Mouse (Mus musculus): ENCODE results near the gene Tmem232. TPM values are rescaled to one million over a fixed set of nuclear protein-coding genes. Genes with fewer than 3 reads are reported as not detected.
A peak's percentile ranks its signal among the peaks of the same experiment; 100 is the strongest.
"Not testable (repeated sequence)": the region's sequence is repeated elsewhere in the genome, so short reads cannot be mapped to it uniquely, and the experiment has no call there.

Gene Tmem232
- 1 to 10 TPM in 1 of 2 experiments, under 1 TPM in 1; 0.89 to 1.7 TPM for total RNA-seq (2021)
- long read RNA-seq, partial matches to known transcripts, result 0 of 1 reads
- long read RNA-seq, other reads (novel, unspliced or antisense), result 1 of 1 reads

DNA sequence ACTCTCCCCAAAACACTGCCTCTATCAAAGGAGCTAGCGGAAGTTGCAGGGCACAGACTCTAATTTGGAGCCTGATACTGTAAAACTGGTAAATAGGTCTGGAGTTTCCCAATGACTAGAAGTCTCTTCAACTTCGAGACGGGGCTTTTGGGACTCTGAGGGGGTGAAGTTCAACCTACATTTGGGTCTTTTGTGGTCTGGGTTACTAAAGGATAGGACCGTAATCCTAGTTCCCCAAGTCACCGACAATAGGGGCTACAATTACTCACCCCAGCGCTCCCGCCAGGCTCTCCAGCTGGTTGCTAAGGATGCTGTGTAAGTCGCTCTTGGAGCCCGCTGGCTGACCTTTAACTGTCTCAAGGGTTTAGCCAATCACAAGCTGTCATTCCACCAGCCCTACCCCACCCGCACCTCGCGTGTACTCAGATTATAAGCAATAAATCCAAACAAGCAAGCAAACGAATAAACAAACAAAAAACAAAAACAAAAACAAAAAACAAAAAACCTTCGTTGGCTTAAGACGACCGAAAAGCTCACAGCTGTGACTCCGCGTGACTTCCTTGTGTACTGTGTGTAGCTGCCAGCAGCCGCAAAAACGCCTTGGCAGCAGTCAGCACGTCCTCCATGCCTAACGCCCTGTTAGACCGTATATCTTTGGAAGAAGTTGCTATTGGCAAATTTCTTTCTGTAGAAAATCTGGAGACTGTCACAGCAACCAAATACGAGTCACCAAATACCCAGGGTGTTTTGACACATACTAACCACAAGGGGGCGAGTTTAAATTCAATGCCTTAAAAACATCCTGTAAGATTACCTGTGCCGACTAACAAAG, at the start of gene Tmem232:
TSS of gene Tmem232 (minus strand) at position 342 of the 832 bp plus-strand sequence.
- DNase-seq (ENCODE audit: low spot score in 2 of 2), result peak in 1 of 2 experiments; percentile 29

DNA sequence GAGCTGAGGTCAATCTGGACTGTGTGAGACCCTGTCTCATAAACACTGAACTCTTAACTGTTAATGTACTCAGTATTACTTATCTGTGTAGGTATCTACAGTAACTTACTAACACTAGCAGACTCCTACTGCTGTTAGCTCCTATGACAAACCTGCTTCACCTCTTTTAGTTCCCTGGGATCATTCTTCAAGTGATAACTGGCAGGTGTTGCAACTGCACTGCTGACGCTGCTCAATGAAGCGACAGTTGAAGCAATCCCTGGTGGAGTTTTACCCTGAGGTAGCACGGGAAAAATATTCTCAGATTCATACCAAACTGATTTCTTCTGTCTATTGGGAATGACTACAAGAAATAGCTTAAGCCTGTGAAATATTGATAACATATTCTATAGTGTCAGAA, 46.3 kb upstream of the Tmem232 start:
- no peak for DNase-seq (ENCODE audit: low spot score in 2 of 2)

DNA sequence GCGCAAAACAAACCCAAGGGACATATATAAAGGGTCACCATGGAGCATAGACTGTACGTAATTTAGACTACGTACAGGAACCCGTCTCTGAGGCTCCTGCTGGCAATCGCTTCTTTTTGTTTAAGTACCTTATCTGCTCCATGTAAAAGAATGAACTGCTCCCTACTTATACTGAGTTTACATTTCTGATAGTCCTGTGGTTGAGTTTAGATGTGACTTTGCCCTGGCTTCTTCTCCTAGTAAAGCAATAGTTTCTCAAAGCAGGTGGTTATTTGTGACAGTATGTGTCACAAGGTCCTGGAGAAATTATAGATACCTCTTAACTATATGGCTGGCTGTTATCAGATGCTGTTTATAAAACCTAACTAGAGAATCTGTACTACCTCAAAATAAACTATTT, 40.9 kb upstream of the Tmem232 start:
- DNase-seq (ENCODE audit: low spot score in 2 of 2), result no peak

DNA sequence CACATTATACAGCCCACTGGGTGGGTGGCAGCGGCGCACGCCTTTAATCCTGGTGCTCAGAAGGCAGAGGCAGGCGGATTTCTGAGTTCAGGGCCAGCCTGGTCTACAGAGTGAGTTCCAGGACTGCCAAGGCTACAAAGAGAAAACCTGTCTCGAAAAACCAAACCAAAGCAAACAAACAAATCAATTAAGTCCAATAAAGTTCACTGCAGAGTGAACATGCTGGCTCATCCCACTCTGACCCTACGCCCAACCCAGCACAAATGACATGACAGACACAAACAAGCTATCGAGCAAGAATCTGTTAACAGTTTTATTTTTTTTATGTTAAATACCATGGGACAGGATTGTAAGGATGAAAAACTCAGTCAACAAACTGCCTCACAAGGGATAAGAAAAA, 39.2 kb upstream of the Tmem232 start:
- no peak for DNase-seq (ENCODE audit: low spot score in 2 of 2)

DNA sequence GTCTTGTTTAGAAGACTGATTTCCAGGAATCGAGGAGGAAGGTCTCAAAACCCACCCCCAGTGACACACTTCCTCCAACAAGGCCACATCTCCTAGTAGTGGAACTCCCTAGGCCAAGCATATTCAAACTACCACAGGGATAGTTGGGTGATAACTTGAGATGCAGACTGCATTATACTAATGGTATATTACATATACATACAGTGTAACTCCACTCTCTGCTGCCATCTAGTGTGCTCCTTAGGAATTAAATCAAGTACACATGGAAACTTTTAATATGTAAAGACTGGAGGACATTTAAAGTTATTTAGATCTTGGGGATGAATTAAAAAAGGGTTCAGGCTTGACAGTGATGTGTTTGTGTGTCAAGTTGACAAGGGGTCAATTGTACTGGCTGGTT, 34.8 kb upstream of the Tmem232 start:
- no peak for DNase-seq (ENCODE audit: low spot score in 2 of 2)

DNA sequence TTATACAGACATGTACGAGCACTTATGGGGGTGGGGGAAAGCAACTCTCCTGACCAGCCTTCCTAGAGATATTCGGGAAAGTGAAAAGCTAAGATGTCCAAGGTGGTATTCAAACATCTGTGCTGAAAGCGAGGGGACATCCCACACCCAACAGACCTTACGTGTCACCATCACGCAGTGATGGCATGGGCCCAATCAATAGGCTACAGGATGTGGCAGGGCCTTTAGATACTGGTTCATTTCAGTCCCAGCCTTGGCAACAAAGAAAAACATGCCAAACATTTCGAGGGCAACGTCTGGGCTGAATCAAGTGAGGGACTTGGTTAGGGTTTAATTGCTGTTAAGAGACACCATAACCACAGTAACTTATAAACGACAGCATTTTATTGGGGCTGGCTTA, 34.3 kb upstream of the Tmem232 start:
- no peak for DNase-seq (ENCODE audit: low spot score in 2 of 2)

DNA sequence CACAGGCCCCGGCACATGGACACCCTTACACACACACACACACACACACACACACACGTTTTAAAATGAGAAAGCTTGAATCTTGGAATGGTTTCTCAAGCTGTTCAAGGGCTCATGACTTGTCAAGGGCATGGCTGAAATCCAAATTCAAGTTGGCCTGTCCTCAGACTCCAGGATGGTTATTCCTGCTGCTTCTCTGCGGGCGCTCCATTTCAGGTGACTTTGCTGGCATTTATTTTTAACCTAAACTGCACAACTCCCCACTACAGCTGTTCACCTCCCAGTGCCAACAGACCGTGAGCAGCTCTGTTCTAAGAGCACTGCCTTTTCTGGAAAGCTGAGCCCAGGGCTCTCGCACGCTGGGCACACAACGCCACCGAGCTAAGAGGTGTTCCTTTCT, 31.3 kb upstream of the Tmem232 start:
- no peak for DNase-seq (ENCODE audit: low spot score in 2 of 2)

- no peak for DNase-seq (ENCODE audit: low spot score in 2 of 2)
Observed at GRCm38 (mm10) chr17:65571466-65571865, 30.9 kb upstream of the Tmem232 start.

DNA sequence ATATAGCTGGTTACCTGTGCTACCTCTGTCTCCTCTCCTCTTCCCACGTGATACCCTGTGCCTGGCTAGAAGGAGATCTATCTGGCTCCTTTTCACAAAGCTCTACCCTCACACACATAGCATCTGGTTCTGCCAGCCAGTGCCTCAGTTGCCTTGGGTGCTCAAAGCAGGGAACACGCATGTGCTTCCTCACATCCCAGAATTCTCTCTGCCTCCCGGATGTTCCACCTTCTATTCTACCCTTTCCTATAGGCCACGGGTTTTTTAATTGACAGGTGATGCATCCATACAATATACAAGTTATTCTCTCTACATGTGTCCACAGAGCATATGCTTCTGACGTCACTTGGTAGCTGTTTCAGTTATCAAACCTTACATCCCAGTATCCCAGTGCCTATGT, 23.6 kb upstream of the Tmem232 start:
- DNase-seq (ENCODE audit: low spot score in 2 of 2), result no peak

- no peak for DNase-seq (ENCODE audit: low spot score in 2 of 2)
Observed at GRCm38 (mm10) chr17:65563345-65563744, 22.8 kb upstream of the Tmem232 start.

DNA sequence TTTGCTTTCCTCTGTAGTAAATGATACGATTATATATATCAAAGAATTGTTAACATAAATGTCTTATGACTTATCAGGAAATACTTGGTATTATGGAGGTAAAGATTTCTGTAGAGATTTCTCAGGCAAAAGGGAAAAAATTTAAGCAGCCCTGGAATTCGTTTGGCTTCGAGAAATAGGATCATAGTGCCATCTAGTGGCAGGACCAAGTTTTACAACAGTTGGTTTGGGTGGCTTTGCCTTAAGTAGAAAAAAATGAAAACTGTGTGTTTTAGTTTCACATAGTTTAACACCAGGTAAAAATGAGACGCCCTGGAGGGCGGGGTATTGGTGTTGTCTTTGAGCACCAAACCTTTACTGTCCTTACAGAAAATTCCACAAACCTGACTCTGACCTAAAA, 22.2 kb upstream of the Tmem232 start:
- DNase-seq (ENCODE audit: low spot score in 2 of 2), result peak in 1 of 2 experiments; percentile 88

- peak in 1 of 2 experiments; percentile 69 for DNase-seq (ENCODE audit: low spot score in 2 of 2)
Observed at GRCm38 (mm10) chr17:65561361-65562015, 20.9 kb upstream of the Tmem232 start.

GRCm38 (mm10) chr17:65559273-65559672, 18.7 kb upstream of the Tmem232 start:
- DNase-seq (ENCODE audit: low spot score in 2 of 2), result no peak

- DNase-seq (ENCODE audit: low spot score in 2 of 2), result no peak
Observed at GRCm38 (mm10) chr17:65558788-65559187, 18.2 kb upstream of the Tmem232 start.

GRCm38 (mm10) chr17:65558217-65558616, 17.6 kb upstream of the Tmem232 start:
- DNase-seq (ENCODE audit: low spot score in 2 of 2), result peak in 1 of 2 experiments; percentile 73

GRCm38 (mm10) chr17:65557212-65557611, 16.6 kb upstream of the Tmem232 start:
- DNase-seq (ENCODE audit: low spot score in 2 of 2), result no peak

DNA sequence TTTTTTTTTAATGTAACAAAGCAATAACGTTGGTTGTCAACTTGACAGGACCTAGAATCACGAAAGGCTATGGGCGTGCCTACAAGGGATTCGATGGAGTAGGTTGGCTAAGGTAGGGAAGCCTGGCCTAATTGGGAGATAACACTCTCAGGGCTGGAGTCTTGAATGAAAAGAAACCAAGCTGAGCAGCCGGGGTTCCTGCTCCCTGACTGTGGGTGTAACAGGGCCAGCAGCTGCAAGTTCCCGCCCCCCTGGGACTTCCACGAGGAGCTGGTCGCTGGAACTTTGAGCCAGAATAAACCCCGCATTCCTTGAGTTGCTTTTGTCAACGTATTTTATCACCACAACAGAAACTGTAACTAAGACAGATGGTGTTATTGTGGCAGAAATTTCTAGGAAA, 16.2 kb upstream of the Tmem232 start:
- DNase-seq (ENCODE audit: low spot score in 2 of 2), result no peak

DNA sequence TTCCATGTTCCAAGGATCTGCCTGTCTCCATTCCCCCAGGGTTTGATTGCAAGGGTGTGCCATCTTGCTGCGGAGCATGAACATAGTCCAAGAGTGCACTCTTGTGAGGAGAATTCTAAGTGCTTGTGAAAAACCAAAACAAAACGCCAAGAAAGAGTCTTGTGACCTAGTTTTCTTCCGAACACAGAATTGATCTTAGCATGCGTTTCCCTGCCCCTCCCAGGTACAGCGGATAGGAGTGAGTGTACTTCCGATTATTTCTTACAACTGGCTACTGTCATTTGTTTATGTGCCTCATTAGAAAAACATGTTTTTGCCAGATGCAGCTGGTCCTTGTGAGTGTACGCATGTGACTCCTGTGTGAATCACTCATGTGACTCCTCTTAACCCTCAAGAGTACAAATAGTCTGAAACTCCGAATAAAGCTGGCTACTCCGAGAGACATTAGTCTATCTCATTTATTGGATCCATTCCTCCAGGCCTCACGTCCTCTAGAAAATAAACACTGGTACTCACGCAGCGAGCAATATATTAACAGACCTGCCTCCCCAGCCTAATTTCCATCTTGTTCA, 11.9 kb upstream of the Tmem232 start:
- no peak for DNase-seq (ENCODE audit: low spot score in 2 of 2)

GRCm38 (mm10) chr17:65550357-65550756, 9.8 kb upstream of the Tmem232 start:
- no peak for DNase-seq (ENCODE audit: low spot score in 2 of 2)

DNA sequence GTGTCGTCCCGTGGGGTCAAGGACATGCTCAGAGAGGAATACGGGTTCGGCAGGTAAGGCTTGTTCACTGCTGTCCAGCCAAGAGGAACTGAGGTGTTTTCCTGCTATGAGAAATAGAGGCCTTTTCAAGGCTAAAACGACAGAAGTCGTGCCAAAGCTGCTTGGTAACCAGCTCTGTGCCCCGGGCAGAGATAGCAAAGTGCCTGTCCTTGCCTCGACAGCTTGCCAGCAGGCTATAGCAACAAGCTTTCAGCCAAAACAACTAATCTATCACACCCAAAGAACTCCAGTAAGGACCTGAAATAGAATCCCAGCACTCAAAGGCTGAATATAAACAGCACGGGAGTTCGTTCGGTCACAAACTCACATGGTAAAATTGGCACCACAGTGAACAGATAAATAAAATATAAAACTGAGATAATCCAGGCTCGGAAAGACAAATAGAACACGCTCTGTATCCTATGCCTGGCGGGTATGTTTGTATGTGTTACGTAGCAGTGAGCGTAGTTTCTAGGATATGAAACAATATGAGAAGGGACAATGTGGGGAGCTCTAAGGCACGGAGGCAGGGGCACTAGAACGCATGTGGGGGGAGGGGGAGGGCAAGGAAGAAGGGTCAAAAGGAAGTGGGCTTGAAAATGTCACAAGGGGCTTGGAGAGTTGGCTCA, 8.2 kb upstream of the Tmem232 start:
- no peak for DNase-seq (ENCODE audit: low spot score in 2 of 2)

GRCm38 (mm10) chr17:65546221-65546620, 5.6 kb upstream of the Tmem232 start:
- DNase-seq (ENCODE audit: low spot score in 2 of 2), result not testable (repeated sequence)
